Mouse (Mus musculus): ENCODE results near the gene Tbc1d24.

Tbc1d24 gene

GRCm38 (mm10) chr17:24209916-24210240 lies 4.5 kb upstream of the Tbc1d24 start:
- DNase-seq (ENCODE audit: low spot score), result no peak

GRCm38 (mm10) chr17:24209043-24209915 lies 3.9 kb upstream of the Tbc1d24 start, which contains the start of gene Ntn3:
Gene Ntn3, minus strand, starts transcription at chr17:24209531.
- DNase-seq (ENCODE audit: low spot score), result no peak

- DNase-seq (ENCODE audit: low spot score), result no peak
Observed at GRCm38 (mm10) chr17:24208641-24209042, 3.3 kb upstream of the Tbc1d24 start.

DNA sequence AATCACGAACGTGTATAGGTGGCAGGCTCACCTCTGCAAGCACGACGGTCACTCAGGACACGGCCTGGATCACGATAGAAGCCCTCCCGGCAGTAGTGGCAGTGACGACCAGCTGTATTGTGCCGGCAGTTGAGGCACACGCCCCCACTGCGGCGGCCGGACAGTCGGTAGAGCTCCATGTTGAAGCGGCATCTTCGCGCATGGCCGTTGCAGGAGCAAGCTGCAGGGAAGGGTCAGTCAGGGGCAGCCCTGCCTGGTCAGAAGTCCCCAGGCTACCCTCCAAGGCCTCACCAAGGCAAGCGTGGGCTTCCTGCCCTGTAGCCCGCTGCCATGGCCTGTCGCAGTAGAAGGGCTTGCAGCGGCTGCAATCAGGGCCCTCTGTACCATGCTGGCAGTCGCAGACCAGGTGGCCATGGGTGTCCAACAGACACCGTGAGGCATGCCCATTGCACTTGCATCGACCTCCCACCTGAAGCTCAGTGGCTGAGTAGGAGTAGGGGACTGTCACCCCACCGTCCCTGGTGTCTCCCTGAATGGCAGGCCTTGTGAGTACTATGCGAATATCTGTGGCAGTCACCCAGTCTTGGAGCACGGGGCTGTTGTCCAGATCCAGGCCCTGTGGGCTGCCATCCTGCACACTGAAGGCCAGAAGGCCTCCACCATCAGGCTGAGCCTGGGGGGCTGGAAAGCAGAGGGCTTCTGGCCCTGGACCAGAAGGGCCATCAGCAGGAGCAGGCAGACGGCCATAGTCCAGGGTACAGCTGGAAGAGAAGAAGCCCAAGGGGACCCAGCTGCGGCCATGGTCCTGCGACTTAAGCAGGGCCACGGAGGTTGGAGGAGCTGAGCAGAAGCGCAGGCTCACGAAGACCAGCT lies 2.6 kb upstream of the Tbc1d24 start:
- DNase-seq (ENCODE audit: low spot score), result no peak

DNA sequence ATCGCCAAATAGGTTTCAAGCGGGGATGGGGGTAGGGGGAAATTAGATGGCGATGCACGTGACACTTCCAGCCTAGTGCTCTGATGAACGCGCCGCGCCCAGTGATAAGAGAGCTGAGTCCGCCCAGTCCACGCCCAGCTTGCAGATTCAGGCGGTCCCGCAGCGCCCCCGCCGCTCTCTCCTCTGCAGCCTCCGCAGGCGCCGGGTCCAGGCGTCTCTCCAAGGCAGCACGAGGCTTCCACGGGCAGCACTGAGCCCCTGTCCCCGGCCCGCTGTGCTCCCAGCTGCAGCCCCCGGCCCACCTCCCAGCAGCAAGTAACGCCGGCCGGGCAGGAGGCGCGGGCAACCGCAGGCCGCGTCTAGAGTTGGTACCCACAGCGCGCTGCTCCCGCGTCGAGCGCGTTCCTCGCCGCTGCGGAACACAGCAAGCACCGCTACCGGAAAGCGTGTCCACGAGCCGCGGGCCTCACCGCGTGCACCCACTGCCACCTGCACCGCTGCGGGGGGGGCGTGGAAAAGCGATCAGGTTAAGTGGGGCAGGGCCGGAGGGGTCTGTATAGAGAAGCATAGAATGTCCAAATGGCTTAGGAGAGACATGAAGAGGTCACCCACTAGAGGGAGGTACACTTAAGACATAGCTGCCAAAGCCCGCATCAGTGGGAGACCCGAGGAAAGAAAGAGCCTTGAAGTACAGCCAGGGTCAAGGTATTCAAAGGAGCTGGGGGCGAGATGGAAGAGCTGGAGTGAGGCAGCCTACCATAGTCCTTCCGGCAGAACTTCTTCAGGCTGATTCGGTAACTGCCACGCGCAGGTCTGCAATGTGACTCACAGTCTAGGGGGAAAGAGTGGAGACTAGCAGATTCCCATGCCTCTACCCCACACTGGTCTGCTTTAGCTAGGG lies 1.3 kb upstream of the Tbc1d24 start:
- DNase-seq (ENCODE audit: low spot score), result no peak

GRCm38 (mm10) chr17:24205908-24206361 lies 573 bp upstream of the Tbc1d24 start:
- no peak for DNase-seq (ENCODE audit: low spot score)

DNA sequence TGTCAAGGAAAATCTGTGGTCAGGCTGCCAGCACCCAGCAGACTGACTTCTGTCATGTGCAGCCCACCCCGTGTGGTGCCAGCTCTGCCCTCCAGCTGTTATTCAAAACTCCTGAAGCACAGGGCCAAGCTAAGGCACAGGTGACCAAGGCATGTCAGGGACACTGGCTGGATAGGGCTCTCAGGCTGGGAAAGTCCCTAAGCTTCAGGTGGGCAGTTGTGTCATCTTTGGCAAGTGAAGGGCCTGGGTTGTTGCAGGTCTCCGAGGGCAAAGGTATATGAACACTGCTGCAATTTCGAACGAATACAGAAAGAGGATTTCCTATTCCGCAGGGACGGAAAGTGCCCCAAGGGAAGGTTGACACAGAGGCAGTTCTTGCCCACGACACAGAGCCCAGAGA lies 516 bp downstream of the Tbc1d24 start:
- DNase-seq (ENCODE audit: low spot score), result no peak

DNA sequence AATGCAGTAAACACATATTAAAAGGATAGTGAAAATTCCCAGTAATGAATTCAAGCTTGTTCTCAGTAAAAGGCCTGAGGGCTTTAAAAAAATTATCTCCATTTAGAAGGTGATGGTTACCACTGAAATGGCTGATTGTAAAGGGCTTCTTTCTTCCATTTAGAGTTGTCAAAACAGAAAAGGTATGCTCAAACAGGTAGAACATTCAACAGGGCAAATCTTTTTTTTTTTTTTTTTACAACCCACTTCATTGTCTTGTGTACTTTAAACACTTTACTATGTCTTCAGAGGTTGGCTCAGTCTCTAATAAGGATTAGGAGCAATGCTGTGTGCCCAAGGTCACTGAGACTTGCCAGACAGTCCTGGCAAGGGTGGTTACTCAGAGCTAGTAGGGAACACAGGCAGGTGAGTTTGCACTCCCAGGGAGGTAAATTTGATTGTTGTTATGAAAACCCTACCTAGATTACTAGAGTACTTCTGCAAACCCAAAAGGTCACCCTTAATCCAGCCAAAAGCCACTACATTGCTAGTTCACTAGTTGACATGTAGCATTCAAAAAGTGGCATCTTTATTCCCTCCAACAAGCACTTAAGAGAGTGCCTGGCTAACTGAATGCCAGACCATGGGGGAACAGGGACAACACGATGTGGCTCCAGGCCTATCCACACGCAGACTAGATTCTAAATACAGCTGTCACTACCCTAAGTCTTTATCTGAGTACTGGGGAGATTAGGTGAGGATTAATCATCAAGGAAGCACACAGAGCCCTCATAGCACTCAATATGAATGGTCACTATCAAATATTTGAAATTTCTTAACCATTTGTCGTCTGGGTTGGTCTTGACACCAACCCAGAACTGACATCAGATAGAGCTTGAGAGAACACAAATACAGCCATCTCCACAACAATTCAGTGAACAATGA lies 1.5 kb downstream of the Tbc1d24 start:
- DNase-seq (ENCODE audit: low spot score), result no peak

DNA sequence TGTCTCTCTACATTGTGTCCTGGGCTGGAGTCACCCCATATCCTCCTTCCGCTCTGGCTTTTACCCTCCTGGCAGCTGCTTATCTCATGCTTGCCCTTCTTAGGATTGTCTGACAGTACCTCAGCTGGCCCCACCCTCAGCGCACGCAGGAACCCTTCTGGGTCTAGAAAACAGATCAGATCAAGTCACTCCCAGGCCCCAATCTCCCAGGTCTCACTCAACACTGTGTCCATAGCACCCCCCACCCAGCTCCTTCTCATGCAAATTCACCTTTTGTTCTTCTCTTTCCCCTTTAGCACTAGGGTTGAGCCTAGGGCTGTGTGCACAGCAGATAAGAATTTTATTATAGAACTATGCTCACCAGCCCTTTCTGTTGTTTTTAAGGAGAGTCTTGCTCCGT lies 2.3 kb downstream of the Tbc1d24 start:
- DNase-seq (ENCODE audit: low spot score), result no peak

DNA sequence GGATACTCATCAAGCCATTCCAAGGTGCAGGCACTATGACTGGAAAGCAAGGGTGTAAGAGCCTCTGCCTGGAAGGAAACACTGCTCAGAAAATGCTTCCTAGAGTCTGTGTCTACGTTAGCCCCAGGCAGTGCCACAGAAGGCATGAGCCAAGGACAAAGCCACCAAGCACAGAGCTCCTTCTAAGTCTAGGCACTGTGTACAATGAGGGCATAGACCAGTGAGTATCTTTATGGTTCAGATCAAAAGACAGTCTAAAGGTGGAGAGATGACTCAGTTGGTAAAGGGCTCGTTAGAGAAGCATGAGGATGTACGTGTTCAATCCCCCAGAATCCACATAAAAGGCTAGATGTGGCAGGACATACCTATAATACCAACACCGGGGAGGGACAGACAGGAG lies 4.3 kb downstream of the Tbc1d24 start:
- no peak for DNase-seq (ENCODE audit: low spot score)

- DNase-seq (ENCODE audit: low spot score), result no peak
Observed at GRCm38 (mm10) chr17:24199741-24200140, 5.6 kb downstream of the Tbc1d24 start.

- no peak for DNase-seq (ENCODE audit: low spot score)
Observed at GRCm38 (mm10) chr17:24199252-24199651, 6.1 kb downstream of the Tbc1d24 start.

GRCm38 (mm10) chr17:24197032-24197824 lies 8.1 kb downstream of the Tbc1d24 start:
- DNase-seq (ENCODE audit: low spot score), result no peak

DNA sequence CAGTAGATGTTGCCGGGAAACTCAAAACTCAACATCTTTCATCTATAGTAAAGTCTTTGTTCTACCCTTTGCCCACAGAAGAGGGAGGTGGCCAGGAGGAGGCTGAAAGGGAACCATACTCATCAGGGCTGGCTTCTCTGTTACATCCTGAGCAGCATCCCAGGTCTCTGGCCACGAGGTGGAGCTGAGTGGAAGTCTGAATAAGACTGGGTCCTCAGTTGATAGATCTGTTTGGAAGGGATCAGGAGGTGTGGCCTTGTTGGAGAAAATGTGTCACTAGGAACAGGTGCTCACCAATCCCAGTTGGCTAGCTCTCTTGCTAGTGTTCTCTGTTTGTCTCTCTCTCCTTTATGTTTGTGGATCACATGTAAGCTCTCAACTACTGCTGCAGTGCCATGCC lies 10.0 kb downstream of the Tbc1d24 start:
- no peak for DNase-seq (ENCODE audit: low spot score)

- no peak for DNase-seq (ENCODE audit: low spot score)
Observed at GRCm38 (mm10) chr17:24193769-24194168, 11.6 kb downstream of the Tbc1d24 start.

- no peak for DNase-seq (ENCODE audit: low spot score)
Observed at GRCm38 (mm10) chr17:24193268-24193667, 12.1 kb downstream of the Tbc1d24 start.

DNA sequence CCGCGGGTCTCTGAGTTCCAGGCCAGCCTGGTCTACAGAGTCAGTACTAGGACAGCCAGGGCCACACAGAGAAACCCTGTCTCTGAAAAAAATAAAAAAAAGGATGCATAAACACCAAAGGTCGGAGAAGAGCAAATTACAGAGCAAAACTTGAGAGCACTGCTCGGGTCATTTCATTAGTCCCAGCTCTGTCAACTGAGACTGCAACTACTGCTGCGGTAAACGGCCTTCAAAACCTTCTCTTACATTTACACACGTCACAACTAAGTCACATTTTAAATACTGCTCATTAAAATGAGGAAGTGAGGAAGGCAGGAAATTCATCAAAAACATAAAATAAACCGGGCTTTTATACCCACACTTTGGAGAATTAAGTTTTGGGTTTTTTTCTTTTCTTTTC lies 12.5 kb downstream of the Tbc1d24 start:
- DNase-seq (ENCODE audit: low spot score), result no peak

DNA sequence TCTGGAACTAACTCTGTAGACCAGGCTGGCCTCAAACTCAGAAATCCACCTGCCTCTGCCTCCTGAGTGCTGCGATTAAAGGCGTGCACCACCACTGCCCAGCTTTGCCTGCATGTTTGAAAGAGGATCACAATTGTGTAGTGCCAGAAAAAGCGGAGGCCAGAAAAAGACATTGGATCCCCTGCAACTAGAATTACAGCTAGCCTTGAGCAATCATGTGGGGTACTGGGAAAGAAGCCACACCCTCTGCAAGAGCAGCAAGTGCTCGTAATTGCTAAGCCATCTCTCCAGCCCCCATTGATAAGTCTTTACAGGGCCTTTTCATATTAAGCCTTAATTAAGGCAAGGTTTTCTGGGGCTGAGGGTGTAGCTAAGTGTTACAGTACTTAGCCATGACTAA lies 13.9 kb downstream of the Tbc1d24 start:
- no peak for DNase-seq (ENCODE audit: low spot score)

DNA sequence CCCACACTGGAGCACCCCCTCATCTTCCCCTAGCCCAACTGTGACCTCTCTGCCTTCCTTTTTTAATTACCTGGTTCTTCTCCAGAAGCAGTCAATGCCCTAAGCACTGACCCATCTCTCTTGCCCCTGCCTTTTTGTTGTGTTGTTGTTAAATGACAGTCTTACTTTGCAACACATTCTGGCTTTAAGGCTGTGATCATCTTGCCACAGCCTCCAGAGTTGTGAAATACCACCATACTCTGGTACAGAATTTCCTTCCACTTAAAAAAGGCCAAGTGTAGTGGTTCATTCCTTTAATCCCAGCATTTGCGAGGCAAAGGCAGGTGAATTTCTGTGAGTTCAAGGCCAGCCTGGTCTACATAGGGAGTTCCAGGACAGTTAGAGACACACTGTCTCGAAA lies 14.4 kb downstream of the Tbc1d24 start:
- no peak for DNase-seq (ENCODE audit: low spot score)

DNA sequence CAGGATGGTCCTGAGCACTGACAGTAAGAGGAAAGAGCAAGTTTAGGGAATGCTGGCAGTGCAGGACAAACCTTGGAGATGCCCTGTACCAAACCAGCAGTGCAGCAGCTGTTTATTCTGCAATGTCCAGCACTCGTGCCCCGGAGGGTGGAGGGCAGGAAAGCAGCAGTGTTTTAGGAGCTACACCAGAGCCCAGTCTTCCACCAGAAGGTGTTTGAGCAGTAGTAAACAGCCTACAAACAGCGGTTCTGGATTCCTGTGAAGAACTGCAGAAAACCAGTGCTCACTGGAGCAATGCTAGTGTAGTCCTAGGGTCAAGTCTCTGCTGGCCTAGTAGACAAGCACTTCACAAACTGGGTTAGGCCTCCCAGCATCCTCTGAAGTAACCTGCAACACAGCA lies 31.1 kb downstream of the Tbc1d24 start:
- DNase-seq (ENCODE audit: low spot score), result no peak
